Mouse (Mus musculus) embryonic fibroblast, embryonic 13.5 days (primary cell): Measurements from ENCODE around the gene D130043K22Rik. TPM values are rescaled to one million over a fixed set of nuclear protein-coding genes. Genes with fewer than 3 reads are reported as not detected.
A peak's percentile ranks its signal among the peaks of the same experiment; 100 is the strongest.

Source experiments
- H3K27ac ChIP-seq: 2 replicates; pipeline ENCODE4 v1.5.1; 2012; ENCODE audit warnings: low read length, control low read depth, inconsistent platforms; ENCODE audit not compliant: insufficient read depth
- H3K4me1 ChIP-seq: 2 replicates; pipeline ENCODE4 v1.6.1; 2011; ENCODE audit warnings: low read length; ENCODE audit not compliant: control insufficient read depth, insufficient read depth
- H3K4me3 ChIP-seq: 2 replicates; pipeline ENCODE4 v1.5.1; 2011; ENCODE audit warnings: mild to moderate bottlenecking, control low read depth, low read length; ENCODE audit not compliant: insufficient read depth
- CTCF ChIP-seq: IDR thresholded peaks from 2 replicates; pipeline ENCODE4 v1.5.1; 2011; ENCODE audit warnings: mild to moderate bottlenecking, control low read depth, low read length, moderate library complexity, borderline replicate concordance; ENCODE audit not compliant: insufficient read depth
- POLR2A ChIP-seq: IDR thresholded peaks from 2 replicates; pipeline ENCODE4 v1.6.1; 2011; ENCODE audit warnings: low read depth, mild to moderate bottlenecking, control low read depth, low read length, moderate library complexity
- polyA plus RNA-seq: library from polyadenylated mRNA; stranded (reverse); fragments of >200 nt; gene quantifications from 2 replicates; pipeline ENCODE4 v1.2.4, GENCODE M21; 2011; ENCODE audit warnings: low read depth; ENCODE audit not compliant: missing spikeins, insufficient read length

Gene D130043K22Rik
- polyA plus RNA-seq, 1 experiment, result 0.51 TPM

DNA sequence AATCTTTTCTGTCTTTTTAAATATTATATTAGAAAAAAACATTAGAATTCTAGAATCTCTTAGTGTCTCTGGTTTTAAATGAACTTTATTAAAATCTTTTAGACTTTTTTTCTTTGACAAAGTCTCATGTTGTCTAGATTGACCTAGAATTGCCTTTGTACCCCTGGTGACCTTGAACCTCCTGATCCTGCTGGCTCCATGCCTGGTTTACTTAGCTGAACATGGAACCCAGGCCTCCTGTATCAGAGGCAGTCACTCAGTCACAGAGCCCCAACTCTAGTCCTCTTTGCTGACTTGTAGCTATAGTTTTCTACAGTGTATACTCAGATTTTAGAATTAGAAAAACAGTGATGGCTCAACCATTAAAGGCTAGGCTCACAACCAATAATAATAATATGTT lies 38.9 kb upstream of the D130043K22Rik start:
- Histone ChIP-seq H3K4me1 (no peaks in the 10 kb centered on the region; the same call in 1 of the 2 replicates), H3K27ac (no peak overlapping the region), H3K4me3 (no peak overlapping the region)
- TF ChIP-seq POLR2A (no peak), CTCF (no peak)

DNA sequence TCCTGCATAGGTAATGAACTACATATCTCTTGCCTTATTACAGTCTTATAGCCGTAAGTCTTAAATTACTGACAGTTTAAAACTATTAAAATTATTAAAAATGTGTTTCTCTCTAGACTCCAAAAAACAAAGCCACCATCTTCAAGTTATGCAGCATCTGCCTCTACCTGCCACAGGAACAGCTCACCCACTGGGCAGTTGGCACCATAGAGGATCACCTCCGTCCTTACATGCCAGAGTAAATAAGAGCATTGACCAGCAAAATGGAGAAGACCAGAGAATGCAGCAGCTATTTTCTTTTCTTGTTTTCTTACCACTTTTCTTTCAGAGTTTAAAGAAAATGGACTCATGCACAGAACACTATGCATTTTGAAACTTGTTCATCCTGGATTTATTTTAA lies 32.4 kb upstream of the D130043K22Rik start:
- H3K4me3 ChIP-seq, result no peak overlapping the region
- no peak overlapping the region for H3K27ac ChIP-seq
- TF ChIP-seq CTCF (no peak), POLR2A (no peak)
- H3K4me1 ChIP-seq, result peaks cover 4% of the 10 kb centered on the region

DNA sequence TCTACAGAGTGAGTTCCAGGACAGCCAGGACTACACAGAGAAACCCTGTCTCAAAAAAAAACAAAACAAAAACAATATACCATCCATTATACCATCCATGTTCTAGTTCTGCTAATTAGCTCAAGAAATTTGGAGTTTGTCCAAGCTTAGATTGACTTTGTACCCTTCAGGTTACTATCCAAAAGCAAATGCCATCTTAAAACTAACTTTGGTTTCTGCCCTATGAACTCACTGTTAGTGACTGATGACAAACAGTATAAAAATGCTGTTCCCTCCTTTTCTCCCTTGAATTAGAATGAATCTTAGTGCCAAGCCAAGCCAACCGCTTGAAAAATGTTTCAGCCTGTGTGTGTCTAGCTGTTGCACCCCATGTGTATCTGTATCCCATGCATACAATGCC lies 30.3 kb upstream of the D130043K22Rik start:
- Histone ChIP-seq H3K4me3 (no peak overlapping the region), H3K27ac (no peak overlapping the region), H3K4me1 (peaks cover 4% of the 10 kb centered on the region)
- TF ChIP-seq POLR2A (no peak), CTCF (no peak)

DNA sequence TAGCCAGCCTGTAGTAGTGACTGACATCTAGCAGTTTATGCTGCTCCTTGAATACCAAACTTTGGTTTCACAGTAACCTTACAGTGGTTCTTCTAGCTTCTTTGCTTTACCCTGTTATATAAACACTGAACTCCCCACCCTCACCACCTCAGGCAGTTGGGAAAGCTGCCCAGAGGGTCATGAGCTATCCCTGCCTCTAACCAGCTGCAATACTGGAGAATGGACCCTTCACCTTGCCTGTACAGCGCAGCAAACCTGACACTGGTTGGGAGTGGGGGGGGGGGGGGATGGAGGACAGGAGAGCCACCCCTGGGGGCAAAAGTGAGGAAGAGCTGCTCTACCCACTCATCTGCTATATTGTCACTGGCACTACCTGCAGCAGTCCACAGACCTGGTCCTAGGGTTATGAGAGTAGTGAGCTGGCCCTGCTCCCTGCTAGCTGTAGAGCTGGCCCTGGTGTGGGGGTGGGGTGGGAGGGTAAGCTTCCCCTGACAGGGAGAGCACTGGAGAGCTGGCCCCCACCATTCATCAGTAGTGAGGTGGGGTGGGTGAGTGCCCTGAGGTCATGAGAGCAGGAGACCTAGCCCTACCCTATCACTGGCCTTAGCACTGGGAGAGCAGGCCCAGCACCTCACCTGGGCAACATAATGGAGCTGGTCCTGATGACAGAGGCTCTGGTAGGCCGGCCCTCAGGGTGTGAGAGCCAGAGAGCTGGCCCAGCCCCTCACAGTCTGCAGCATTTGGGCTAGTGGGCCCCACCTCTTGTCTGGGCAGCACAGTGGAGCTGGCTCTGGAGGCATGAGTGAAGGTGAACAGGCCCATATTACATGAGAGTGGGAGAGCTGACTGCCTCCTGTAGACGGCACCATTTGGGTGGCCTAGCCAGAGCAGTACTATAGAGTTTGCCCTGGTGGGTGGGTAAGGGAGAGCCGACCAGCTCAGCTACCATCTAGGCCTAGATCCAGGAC lies 28.5 kb upstream of the D130043K22Rik start:
- TF ChIP-seq CTCF, result no peak
- H3K4me3 ChIP-seq, result no peak overlapping the region
- peaks cover 4% of the 10 kb centered on the region for H3K4me1 ChIP-seq
- no peak overlapping the region for H3K27ac ChIP-seq

DNA sequence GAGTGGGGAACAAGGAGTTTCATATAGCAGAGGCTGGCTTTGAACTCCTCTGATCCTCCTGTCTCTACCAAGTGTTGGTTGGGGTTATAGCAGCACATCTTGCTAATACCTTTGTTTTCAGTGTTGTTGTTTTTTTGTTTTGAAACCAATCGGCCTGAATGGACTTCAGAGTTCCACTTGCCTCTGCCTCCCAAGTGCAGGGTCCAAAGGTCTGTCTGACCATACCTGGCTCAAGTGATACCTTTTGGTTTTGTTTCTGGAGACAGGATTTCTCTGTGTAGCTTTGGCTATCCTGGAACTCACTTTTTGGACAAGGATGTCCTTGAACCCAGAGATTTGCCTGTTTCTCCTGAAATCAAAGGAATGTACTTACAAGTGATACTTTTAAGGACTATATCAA lies 25.0 kb upstream of the D130043K22Rik start:
- Histone ChIP-seq H3K4me3 (no peak overlapping the region), H3K4me1 (peaks cover 9% of the 10 kb centered on the region), H3K27ac (no peak overlapping the region)
- TF ChIP-seq POLR2A (no peak), CTCF (no peak)

DNA sequence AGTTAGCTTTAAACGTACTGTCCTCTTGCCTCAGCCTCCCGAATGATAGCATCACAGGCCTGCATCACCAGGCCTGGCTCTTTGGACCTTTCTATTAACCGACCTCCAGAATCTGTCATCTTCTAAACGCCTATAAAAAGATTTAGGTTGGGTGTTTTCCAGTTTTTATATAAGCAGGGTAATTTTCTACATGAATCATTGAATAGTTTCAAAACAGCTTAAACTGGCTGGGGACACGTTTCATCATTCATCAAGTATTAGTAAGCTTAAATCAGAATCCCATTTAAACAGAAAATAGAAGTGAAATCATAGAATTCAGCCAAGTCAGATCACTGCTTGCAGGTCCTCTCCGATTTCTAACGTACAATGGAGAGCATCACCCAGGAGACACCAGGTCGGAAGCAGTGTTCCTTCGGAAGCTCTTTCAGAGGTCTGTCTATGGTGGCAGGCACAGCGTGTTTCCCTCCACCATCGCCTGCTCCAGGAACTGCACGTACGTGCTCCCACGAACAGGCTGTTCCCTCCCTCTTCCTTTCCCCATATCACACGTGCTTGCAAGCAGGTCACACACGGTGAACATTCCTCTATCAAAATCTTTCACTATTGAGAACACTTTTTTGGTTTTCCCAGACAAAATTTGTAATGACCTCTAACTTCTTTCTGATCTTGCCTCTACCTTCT lies 22.1 kb upstream of the D130043K22Rik start:
- Histone ChIP-seq H3K4me3 (no peak overlapping the region), H3K4me1 (peaks cover 7% of the 10 kb centered on the region)
- TF ChIP-seq CTCF (no peak), POLR2A (no peak)

DNA sequence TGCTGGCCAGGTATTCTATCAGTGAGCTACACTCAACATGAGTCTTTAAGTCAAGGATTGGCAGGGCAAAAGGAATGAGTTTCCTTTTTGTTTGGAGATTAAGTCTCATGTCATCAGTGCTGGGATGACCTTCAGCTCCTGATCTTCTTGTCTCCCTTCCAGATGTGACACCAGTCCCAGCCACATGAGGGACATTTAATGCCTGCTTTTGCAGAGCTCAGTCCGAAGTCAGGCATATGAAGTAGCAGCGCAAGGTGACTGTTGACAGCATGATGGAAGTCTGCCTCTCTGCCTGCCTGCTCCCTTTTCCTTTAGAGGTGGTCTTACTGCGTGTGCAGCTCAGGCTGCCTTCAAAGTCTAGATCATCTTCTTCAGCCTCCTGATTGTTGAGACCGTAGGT lies 20.3 kb upstream of the D130043K22Rik start:
- Histone ChIP-seq H3K27ac (no peak overlapping the region), H3K4me1 (peaks cover 7% of the 10 kb centered on the region), H3K4me3 (no peak overlapping the region)
- TF ChIP-seq CTCF (no peak), POLR2A (no peak)

More for the DNA sequence above, 22.1 kb upstream of the D130043K22Rik start:
- H3K27ac ChIP-seq, result peak overlapping the region; percentile 43; the same call in 1 of the 2 replicates

DNA sequence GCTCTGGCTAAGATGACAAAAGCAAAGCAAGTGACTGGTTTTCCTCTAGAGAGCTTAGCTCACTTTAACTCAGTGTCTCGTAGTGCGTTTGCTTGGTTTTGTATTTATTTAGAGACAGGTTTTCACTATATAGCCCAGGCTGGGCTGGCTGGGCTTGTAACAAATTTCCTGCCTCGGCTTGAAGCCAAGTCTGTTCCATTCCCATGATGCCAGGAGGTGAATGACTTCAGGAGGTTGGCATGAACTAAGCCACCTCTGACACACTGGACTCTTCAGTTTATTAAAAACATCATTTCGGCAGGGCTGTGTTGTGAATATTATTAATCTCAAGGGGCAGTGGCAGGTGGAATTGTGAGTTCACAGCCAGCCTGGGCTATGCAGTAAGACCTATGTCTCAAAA lies 19.3 kb upstream of the D130043K22Rik start:
- H3K4me1 ChIP-seq, result peaks cover 7% of the 10 kb centered on the region
- TF ChIP-seq CTCF (no peak), POLR2A (no peak)
- H3K27ac ChIP-seq, result no peak overlapping the region
- H3K4me3 ChIP-seq, result no peak overlapping the region

DNA sequence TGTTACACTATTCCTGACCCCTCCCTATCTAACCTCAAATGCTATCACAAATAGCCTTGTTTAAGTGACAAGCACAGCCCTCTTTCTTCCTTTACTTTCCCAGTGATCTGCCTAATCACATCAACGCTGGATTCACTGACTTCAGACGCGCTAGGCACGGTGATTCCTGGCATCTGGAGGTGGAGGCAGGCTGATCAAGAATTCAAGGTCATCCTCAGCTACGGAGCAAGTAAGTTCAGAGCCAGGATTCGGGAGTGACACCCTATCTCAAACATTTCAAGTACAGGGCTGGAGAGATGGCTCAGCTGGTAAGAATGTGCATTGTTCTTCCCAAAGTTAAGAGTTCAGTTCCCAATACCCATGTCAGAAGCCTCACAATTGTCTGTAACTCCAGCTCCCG lies 18.8 kb upstream of the D130043K22Rik start:
- Histone ChIP-seq H3K4me3 (no peak overlapping the region), H3K4me1 (peaks cover 7% of the 10 kb centered on the region), H3K27ac (no peak overlapping the region)
- TF ChIP-seq CTCF (no peak), POLR2A (no peak)

DNA sequence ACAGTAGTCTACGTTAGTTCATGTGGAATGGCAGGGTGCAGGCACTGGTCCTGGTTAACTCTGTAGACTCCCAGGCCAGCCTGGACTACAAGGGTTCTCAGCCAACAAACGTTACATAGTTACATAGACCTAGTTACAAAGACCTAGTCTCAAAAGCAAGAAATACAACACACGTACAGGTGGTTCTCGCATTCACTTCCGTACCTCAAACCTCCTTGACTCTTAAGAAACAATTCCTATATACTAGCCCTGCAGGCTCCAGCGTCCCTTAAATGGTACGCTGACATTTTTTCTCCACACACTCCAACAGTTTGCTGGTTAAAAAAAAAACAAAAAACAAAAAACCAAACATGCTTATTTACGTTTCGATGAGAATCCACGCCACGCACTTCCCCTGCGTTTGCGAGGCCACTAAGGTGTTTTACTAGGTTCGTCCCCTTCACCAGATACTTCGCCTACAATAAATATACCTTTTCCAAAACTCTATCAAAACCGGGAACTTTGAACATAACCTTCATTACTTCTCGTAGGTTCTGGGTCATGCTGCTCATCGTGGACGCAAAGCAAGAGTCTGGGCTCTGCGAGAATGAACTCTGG lies 14.1 kb upstream of the D130043K22Rik start:
- H3K4me1 ChIP-seq, result peaks cover 4% of the 10 kb centered on the region; the same call in 1 of the 2 replicates
- H3K27ac ChIP-seq, result peak overlapping the region; percentile 26; the same call in 1 of the 2 replicates
- peak overlapping the region; percentile 91 for H3K4me3 ChIP-seq
- TF ChIP-seq CTCF (no peak), POLR2A (no peak)
